Mouse (Mus musculus): ENCODE measurements around the gene Ptpn11.

Ptpn11 gene

DNA sequence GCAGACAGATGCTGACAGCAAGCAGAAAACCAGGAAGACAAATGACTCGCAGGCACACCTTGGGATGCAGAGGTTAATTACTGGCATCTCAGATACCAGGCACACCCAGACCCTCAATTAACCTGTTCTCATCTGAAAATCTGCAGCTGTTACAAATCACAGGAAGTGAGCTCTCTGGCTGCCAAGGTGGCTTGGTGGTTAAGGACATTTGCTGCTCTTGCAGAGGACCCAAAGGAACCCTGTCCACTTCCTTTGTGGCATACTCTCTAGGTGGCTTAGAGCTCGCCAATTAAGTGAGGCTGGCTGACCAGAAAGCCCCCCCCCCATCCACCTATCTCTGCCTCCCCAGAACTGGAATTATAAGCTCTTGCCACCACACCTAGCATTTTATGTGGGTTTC is 91.1 kb downstream of the Ptpn11 start:
- CTCF ChIA-PET = interaction anchor here in 2 of 4 experiments (0.6 to 0.7 kb wide), 3 partner anchors 161 to 467 kb away, joined by 3 to 6 read pairs (median 3); no protein-coding TSS in a partner anchor

DNA sequence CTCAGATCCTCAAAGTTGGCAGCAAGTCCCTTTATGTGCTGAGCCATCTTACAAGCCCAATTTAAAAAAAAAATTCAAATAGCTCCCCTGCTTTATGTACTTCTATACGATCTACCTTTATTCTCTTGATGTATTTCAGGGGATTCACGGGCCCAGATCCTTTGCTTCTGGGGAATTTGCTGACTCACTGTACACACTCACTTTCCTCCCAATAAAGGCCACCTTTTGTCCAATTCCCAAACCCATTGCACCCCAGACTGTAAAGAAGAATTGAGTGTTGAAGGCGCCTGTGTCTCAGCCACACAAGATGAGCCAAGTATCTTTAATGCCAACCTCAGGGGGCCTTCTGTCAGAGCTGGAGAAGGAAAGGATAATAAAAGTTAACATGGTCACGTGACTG is 93.2 kb downstream of the Ptpn11 start:
- POLR2A ChIA-PET = no interaction called here
- CTCF ChIA-PET = interaction anchor here in 3 of 4 experiments (0.6 to 1.1 kb wide), 4 partner anchors 9 to 98 kb away, joined by 3 to 4 read pairs (median 3); no protein-coding TSS in a partner anchor

More for the DNA sequence above, 91.1 kb downstream of the Ptpn11 start:
- POLR2A ChIA-PET = interaction anchor here in 3 of 4 experiments (0.6 to 0.7 kb wide), 4 partner anchors 12 to 319 kb away, joined by 3 to 4 read pairs (median 3); no protein-coding TSS in a partner anchor

DNA sequence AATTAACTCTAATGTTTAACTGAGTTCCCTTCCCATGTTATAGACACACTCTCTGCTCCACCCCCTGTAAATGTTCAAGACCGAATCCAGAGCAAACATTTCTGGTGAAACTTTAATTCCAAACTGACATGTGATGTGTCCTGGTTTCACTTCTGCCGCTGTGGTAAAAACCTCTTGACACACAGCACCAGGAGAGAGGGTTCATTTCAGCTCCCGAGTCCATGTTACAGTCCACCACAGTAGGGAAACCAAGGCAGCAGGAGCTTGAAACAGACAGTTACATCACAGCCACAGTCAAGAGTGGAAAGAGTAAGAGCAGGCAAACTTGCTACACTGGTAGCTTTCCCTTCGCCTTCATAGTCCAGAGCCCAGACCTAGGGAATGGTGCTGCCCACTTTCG is 94.5 kb downstream of the Ptpn11 start:
- CTCF ChIA-PET = interaction anchor here in 1 of 4 experiments (0.5 kb wide), 1 partner anchor 40 kb away, joined by 3 read pairs; no protein-coding TSS in a partner anchor
- POLR2A ChIA-PET = interaction anchor here in 1 of 4 experiments (0.6 kb wide), 1 partner anchor 90 kb away, joined by 3 read pairs; no protein-coding TSS in a partner anchor

DNA sequence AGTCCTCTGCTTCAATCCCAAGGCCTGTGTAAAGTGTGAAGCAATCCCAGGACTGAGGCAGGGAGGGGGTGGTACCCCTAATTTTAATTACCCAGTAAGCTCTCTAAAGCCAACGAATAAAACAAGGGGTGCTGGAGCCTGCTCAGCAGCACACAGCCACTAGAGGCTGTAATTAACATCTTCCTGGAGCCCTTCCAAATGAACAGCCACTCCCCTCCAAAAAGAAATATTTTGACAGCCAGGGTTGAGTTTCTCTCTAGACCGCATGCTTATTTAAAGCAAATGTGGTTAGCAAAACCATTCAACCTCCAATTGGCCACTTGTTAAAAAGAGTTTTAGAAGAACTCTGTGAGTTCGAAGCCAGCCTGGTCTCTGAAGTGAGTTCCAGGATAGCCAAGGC is 97.9 kb downstream of the Ptpn11 start:
- ChIA-PET CTCF (interaction anchor here in 1 of 4 experiments (0.6 kb wide), 1 partner anchor 61 kb away, joined by 3 read pairs; no protein-coding TSS in a partner anchor), POLR2A (no interaction called here)

DNA sequence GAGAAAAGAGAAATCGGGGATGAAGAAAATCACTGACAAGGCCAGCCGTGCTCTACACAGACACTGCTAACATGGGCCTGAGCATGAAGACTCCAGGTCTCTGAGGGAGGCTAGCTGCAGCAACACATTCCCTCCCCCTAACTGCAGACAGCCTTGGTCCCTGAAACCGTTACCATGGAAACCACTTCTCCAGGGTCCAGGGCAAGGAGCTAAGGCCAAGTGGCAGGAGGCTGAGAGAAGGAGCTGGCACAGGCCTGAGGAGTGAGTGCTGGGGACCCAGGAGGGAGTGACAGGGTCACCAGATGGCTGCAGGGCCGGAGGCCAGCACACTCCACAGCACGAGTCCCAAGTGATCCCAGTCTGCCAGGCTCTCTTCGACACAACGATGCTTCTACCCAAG is 101.5 kb downstream of the Ptpn11 start:
- POLR2A ChIA-PET = no interaction called here
- CTCF ChIA-PET = interaction anchor here in 2 of 4 experiments (0.6 to 1.0 kb wide), 2 partner anchors 37 to 114 kb away, joined by 3 read pairs; no protein-coding TSS in a partner anchor

DNA sequence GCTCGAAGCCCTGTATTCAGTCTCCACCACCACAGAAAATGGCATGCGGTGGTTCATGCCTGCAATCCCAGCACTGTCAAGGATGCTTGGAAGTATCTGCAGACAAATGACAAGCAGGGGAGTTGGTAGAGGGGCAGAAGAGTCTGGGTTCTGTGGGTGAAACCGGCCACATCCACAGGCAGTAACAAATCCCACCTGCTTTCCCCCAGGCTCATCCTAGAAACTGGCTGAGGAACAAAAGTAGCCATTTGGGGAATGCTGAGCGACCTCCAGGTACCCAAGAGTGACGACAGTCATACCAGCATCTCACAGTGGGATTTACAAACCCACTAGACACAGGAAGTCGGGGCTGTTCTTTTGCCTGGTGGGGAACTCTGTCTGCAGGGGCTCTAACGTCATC is 103.5 kb downstream of the Ptpn11 start:
- POLR2A ChIA-PET = interaction anchor here in 1 of 4 experiments (0.5 kb wide), 1 partner anchor 13 kb away, joined by 4 read pairs; no protein-coding TSS in a partner anchor
- CTCF ChIA-PET = no interaction called here

DNA sequence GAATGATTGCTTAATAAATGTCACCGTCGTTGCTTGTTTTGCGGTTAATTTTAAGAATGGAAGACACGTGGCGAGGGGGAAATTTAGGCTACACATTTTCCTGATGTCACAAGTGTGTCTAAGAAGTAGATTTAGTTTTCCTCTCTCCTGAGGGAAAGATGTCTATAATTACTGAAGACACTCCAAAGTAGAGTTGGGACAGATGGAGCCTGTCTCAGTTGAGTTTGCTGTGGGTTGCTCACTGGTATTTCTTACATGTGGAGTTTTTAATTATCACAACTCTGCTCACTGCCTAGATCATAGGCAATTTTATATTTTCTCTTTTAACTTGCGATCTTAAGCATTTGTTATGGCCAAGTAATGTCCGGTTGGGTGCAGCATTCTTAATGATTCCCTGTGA is 108.6 kb downstream of the Ptpn11 start:
- ChIA-PET POLR2A (no interaction called here), CTCF (no interaction called here)

DNA sequence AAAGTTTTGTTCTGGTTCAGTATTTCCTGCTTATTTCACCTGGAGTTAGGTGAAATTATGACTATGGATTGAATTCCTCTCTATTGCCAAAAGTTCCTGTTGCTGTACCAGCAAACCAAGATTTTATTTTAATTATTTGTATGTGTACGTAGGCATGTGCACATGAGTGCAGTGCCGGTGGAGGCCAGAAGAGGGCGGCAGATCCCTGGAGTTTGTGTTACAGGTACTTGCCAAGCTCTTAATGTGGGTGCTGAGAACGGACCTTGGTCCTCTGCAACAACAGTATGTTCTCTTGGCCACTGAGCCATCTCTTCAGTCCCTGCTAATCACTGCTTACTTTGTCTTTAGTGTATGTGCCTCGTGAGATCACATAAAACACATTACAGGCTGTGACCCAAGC is 109.4 kb downstream of the Ptpn11 start:
- CTCF ChIA-PET = interaction anchor here in 3 of 4 experiments (0.6 to 1.3 kb wide), 6 partner anchors 11 to 840 kb away, joined by 3 read pairs; no protein-coding TSS in a partner anchor
- POLR2A ChIA-PET = no interaction called here

All from embryonic stem cell, embryonic (primary cell).